Mouse (Mus musculus) cerebellum, adult 9-10 months (tissue): ENCODE results near the gene Fam192a.
A peak's percentile ranks its signal among the peaks of the same experiment; 100 is the strongest.

Source experiments
- DNase-seq: peaks from one replicate; pipeline ENCODE4 v3.0.0; 2022

Fam192a gene

GRCm38 (mm10) chr8:94601607-94602385 is at the start of gene Fam192a, which contains the start of gene Rspry1:
Fam192a (minus strand) TSS chr8:94601997.
Rspry1 (plus strand) TSS chr8:94601937.
- DNase-seq = peak; percentile 100

GRCm38 (mm10) chr8:94649496-94649895 is 47.7 kb upstream of the Fam192a start:
- no peak for DNase-seq

- no peak for DNase-seq
Observed at GRCm38 (mm10) chr8:94646165-94646564, 44.4 kb upstream of the Fam192a start.

GRCm38 (mm10) chr8:94645202-94645601 is 43.4 kb upstream of the Fam192a start:
- DNase-seq = no peak

GRCm38 (mm10) chr8:94641938-94642337 is 40.1 kb upstream of the Fam192a start:
- DNase-seq = no peak

- no peak for DNase-seq
Observed at GRCm38 (mm10) chr8:94641183-94641582, 39.4 kb upstream of the Fam192a start.

GRCm38 (mm10) chr8:94634211-94634610 is 32.4 kb upstream of the Fam192a start:
- no peak for DNase-seq

- no peak for DNase-seq
Observed at GRCm38 (mm10) chr8:94633564-94634194, 31.9 kb upstream of the Fam192a start.

- DNase-seq = no peak
Observed at GRCm38 (mm10) chr8:94624885-94625284, 23.1 kb upstream of the Fam192a start.

- DNase-seq = no peak
Observed at GRCm38 (mm10) chr8:94607064-94607463, 5.3 kb upstream of the Fam192a start.

GRCm38 (mm10) chr8:94604030-94604429 is 2.2 kb upstream of the Fam192a start:
- DNase-seq = no peak

- DNase-seq = peak; percentile 32
Observed at GRCm38 (mm10) chr8:94602471-94603131, 804 bp upstream of the Fam192a start.

GRCm38 (mm10) chr8:94601034-94601606 is 677 bp downstream of the Fam192a start:
- DNase-seq = no peak

- no peak for DNase-seq
Observed at GRCm38 (mm10) chr8:94600478-94600877, 1.3 kb downstream of the Fam192a start.

GRCm38 (mm10) chr8:94594211-94594610 is 7.6 kb downstream of the Fam192a start:
- peak; percentile 44 for DNase-seq

GRCm38 (mm10) chr8:94591691-94592090 is 10.1 kb downstream of the Fam192a start:
- DNase-seq = no peak

GRCm38 (mm10) chr8:94584238-94584817 is 17.5 kb downstream of the Fam192a start:
- DNase-seq = peak; percentile 22

GRCm38 (mm10) chr8:94582569-94582968 is 19.2 kb downstream of the Fam192a start:
- DNase-seq = no peak

- no peak for DNase-seq
Observed at GRCm38 (mm10) chr8:94581820-94582483, 19.8 kb downstream of the Fam192a start.

GRCm38 (mm10) chr8:94575148-94575547 is 26.6 kb downstream of the Fam192a start:
- no peak for DNase-seq

GRCm38 (mm10) chr8:94574159-94574907 is 27.5 kb downstream of the Fam192a start:
- peak; percentile 60 for DNase-seq

GRCm38 (mm10) chr8:94571896-94572295 is 29.9 kb downstream of the Fam192a start:
- no peak for DNase-seq
